ENCODE assay signal across 8 mouse cellular contexts in genomic region chr4:148591171-148591630, GRCm38 (mm10). TPM values are rescaled to one million over a fixed set of nuclear protein-coding genes. Genes with fewer than 3 reads are reported as not detected.
DNase-seq lines count a peak whose midpoint lies in the region; ATAC-seq and TF ChIP-seq lines count a peak whose summit lies in the region.

Srm (plus strand) TSS chr4:148591503.

- peak; percentile 47; the same call in 1 of the 2 replicates for TF ChIP-seq POLR2A in cortical plate, adult 2 months (IDR thresholded peaks at IDR 0.05; ENCODE audit: extremely low read depth, insufficient read depth, low read length)

- H3K4me1 ChIP-seq in cortical plate, adult 2 months (ENCODE audit: control insufficient read depth, insufficient read depth, low read length), result peaks cover 7% of the 10 kb centered on the region

- peak within 1 kb of the TSS; percentile 85 for H3K4me3 ChIP-seq in cortical plate, adult 2 months (ENCODE audit: insufficient read depth, low read length)

- H3K27ac ChIP-seq in cortical plate, adult 2 months (ENCODE audit: insufficient read depth, low read length), result peak within 1 kb of the TSS; percentile 85

- DNase-seq in gastrocnemius, adult 8-10 months (ENCODE audit: low spot score in 2 of 2), result peak; percentile 97 to 98
- DNase-seq in induced T-regulatory cell, adult 2 months (ENCODE audit: low read depth), result peak; percentile 96
- peak; percentile 95 to 97 for DNase-seq in left cerebral cortex, adult 9 months (ENCODE audit: low spot score in 2 of 2)
- peak; percentile 97 for DNase-seq in right cerebral cortex, postnatal 14 days
- DNase-seq in urinary bladder, postnatal 36 days (ENCODE audit: low spot score in 2 of 2), result peak; percentile 95 to 98

- no peak for TF ChIP-seq CTCF in cortical plate, adult 2 months (IDR thresholded peaks at IDR 0.05; ENCODE audit: extremely low read depth, insufficient read depth, low read length)

- ATAC-seq in activated CD4-positive, CD25-positive, alpha-beta regulatory T cell, adult 4 months, result peak; percentile 100
- peak; percentile 85 for ATAC-seq in megakaryocyte progenitor cell, adult 5-6 weeks (replicated peaks; ENCODE audit: poor library complexity)

RNA-seq across cellular contexts. Expression of gene Srm, which starts in this region (rescaled TPM):
- 1 to 10 TPM; 7.9 to 9.9 TPM for polyA plus RNA-seq in activated CD4-positive, CD25-positive, alpha-beta regulatory T cell, adult 4 months (2017; shearing (Covaris generic))
- 77.7 and 84.4 TPM in 2 replicates for polyA plus RNA-seq in cortical plate, adult 2 months (2012; rRNA removed)
- total RNA-seq in gastrocnemius, adult 8-10 months (2022), result 10 to 100 TPM; 11.1 to 15.7 (median 12.5) TPM
- total RNA-seq in megakaryocyte progenitor cell, adult 5-6 weeks (2015), result 228 and 250 TPM in 2 replicates
- 55.7 and 60.8 TPM in 2 replicates for total RNA-seq in megakaryocyte progenitor cell, adult 5-6 weeks (2017)

Comparison
In these comparisons a context has a peak if more than half of its experiments do, and no peak if none do; other contexts are left out.
1. Peak in every context shown above with its lines: DNase-seq, ATAC-seq, H3K4me3 ChIP-seq and H3K27ac ChIP-seq.